Mouse (Mus musculus) induced T-regulatory cell, adult 2 months (primary cell): ENCODE results near the gene Abhd5.

Experiments
- DNase-seq: peaks from one replicate; pipeline ENCODE4 v3.0.0-alpha.2; 2012; ENCODE audit warnings: low read depth

The Abhd5 gene

GRCm38 (mm10) chr9:122347882-122348281 lies 3.5 kb upstream of the Abhd5 start:
- no peak for DNase-seq

GRCm38 (mm10) chr9:122349286-122349685 lies 2.1 kb upstream of the Abhd5 start:
- no peak for DNase-seq

GRCm38 (mm10) chr9:122350396-122351130 lies 845 bp upstream of the Abhd5 start:
- DNase-seq, result no peak

GRCm38 (mm10) chr9:122352025-122352392 lies 601 bp downstream of the Abhd5 start:
- DNase-seq, result no peak

- DNase-seq, result peak; percentile 15
Measured at GRCm38 (mm10) chr9:122352911-122353310, 1.5 kb downstream of the Abhd5 start.

GRCm38 (mm10) chr9:122354240-122354639 lies 2.8 kb downstream of the Abhd5 start:
- no peak for DNase-seq

- DNase-seq, result no peak
Measured at GRCm38 (mm10) chr9:122357073-122357472, 5.7 kb downstream of the Abhd5 start.

- no peak for DNase-seq
Measured at GRCm38 (mm10) chr9:122357626-122358025, 6.2 kb downstream of the Abhd5 start.

GRCm38 (mm10) chr9:122364171-122364570 lies 12.8 kb downstream of the Abhd5 start:
- no peak for DNase-seq

- no peak for DNase-seq
Measured at GRCm38 (mm10) chr9:122370292-122370794, 18.9 kb downstream of the Abhd5 start.

GRCm38 (mm10) chr9:122372506-122372905 lies 21.1 kb downstream of the Abhd5 start:
- no peak for DNase-seq

GRCm38 (mm10) chr9:122372991-122373390 lies 21.6 kb downstream of the Abhd5 start:
- DNase-seq, result no peak

GRCm38 (mm10) chr9:122378986-122379385 lies 27.6 kb downstream of the Abhd5 start:
- DNase-seq, result no peak

GRCm38 (mm10) chr9:122380959-122381358 lies 29.6 kb downstream of the Abhd5 start:
- no peak for DNase-seq

GRCm38 (mm10) chr9:122382006-122382405 lies 30.6 kb downstream of the Abhd5 start:
- DNase-seq, result no peak

GRCm38 (mm10) chr9:122386015-122386414 lies 34.6 kb downstream of the Abhd5 start:
- DNase-seq, result no peak

GRCm38 (mm10) chr9:122389287-122389920 lies 38.0 kb downstream of the Abhd5 start:
- DNase-seq, result no peak

- no peak for DNase-seq
Measured at GRCm38 (mm10) chr9:122395816-122396215, 44.4 kb downstream of the Abhd5 start.

- DNase-seq, result no peak
Measured at GRCm38 (mm10) chr9:122397156-122397555, 45.7 kb downstream of the Abhd5 start.

GRCm38 (mm10) chr9:122398746-122399145 lies 47.3 kb downstream of the Abhd5 start:
- DNase-seq, result no peak

GRCm38 (mm10) chr9:122401239-122401638 lies 49.8 kb downstream of the Abhd5 start:
- DNase-seq, result no peak

GRCm38 (mm10) chr9:122410437-122411175 lies 59.2 kb downstream of the Abhd5 start:
- DNase-seq, result no peak

GRCm38 (mm10) chr9:122414648-122415047 lies 63.2 kb downstream of the Abhd5 start:
- no peak for DNase-seq
